Mouse (Mus musculus) heart, postnatal 14 days (tissue): ENCODE results near the gene Ypel2. TPM values are rescaled to one million over a fixed set of nuclear protein-coding genes. Genes with fewer than 3 reads are reported as not detected.
A peak's percentile ranks its signal among the peaks of the same experiment; 100 is the strongest.

Source experiments
- DNase-seq, 2 experiments: peaks; one replicate each; pipeline ENCODE4 v3.0.0; 2021 to 2022
- intact Hi-C: fragments of 180-260 bp; cut with DNase I; formaldehyde crosslinking; loops from one replicate; pipeline ENCODE4 v1.15.1; 2025
- total RNA-seq, 2 experiments: library from RNA; stranded (reverse); gene quantifications; 2 replicates each; pipeline ENCODE4 v1.2.3; 2021

Ypel2 gene
- total RNA-seq, 2 experiments from 2014 or later = 24.7 to 24.8 TPM

DNA sequence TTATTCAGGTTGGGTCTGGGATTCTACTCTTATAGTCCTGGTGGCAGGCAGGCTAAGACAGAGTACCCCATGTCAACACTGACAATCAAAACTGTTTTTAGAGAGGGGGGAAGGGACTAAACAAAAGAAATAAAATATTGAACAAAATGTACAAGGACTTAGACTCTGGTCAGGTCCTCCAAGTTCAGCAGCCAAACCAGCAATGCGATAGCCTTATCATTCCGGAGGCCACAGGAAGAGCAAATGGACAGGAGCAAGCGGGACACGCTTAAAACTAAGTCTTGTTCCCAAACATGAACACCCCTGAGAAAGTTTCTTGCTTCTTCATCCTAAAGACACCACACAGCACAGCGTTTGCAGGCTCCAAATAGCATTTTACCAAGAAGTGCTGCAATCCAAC lies 28.4 kb downstream of the Ypel2 start:
- intact Hi-C loops = no loop called here
- no peak for DNase-seq

DNA sequence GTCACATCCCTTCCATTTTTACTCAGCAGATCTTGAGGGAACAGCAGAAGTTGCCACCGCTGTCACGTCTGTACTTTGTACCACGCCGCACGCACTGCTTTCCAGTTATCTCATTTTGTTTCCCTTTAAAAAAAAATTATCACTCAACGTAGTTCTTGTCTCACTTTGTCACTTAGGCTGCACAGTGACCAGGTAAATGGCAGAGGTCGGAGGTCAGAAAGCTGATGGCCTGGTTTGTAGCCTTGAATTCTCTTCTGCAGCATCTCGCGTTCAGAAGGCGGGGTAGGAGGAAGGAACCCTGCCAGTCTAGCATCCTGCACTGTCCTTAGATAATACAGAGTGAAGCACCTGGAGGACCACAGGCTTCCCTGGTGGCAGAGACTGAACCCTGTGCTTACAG lies 29.8 kb downstream of the Ypel2 start:
- intact Hi-C loops = no loop called here
- DNase-seq = no peak

DNA sequence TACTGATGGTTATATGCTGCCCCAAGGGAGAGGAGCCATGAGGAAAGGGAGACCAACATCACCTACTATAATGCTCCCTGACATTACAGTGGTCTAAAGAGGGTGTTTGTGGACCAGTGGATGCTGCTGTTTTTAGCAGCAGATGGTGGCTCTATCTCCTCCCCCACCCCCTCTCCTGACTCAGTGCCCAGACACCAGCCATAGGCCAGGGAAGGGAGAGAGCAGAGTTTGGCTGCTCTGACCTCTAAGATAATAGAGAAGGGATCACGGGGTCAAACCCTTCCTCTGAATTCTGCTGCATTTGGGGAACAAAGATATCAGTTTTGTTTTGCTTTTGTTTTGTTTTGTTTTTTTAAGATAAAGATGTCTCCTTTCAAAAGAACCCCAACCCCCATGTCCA lies 30.5 kb downstream of the Ypel2 start:
- intact Hi-C loops = no loop called here

DNA sequence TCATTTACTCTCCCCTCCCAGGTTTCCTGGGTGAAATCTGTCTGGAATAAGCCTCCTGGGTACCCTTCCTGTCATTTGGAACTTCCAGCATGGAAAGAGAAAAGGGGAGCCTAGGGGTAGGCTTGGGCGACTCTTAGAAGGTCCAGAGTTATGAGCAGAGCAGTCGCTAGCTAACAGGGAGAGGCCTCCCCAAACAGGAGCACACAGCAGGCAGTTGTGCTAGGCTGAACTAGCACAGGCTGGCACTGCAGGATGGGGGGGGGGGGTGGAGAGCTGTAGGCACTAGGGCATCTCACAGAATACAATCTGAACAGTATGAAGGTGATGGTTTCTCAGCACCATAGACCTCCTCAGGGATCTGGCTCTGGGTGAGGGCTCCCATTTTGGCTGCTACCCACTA lies 31.1 kb downstream of the Ypel2 start:
- intact Hi-C loops = no loop called here

More for the DNA sequence above, 30.5 kb downstream of the Ypel2 start:
- DNase-seq = peak; percentile 51 to 60

DNA sequence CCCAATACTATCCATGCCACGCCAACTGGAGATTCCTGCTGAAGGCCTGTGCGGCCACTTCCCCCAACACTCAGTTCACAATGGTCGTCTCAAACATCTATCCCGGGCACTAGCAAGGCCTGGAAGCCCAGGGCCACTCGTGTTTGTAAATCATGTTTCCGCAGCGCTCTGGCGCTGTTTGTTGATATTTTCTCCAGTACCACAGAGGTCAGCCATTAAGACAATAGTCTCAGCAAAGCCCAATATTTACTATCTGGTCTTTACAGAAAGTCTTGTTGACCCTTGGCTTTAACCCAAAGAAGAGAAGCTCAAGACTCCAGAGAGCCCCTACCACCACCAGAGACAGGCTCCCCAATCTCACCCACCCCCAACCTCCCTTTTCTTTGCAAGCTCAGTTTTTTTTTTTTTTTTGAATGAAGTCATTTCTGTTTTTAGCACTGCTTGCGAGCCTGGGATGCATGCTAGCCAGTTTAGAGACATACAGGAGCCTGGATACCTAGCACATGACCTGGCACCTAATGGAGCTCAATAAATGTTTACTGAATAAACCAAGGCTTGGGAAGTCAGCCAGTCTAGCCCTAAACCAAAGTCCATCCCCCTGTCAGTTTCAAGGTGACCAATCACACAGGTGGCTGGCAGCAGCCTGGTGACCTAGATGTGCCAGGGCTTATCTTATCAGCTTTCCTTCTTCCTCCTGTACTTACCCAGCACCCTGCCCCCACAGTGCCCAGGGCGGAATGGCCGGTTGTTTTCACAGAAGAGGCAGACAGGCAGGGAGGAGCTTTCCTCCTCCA lies 31.8 kb downstream of the Ypel2 start:
- intact Hi-C loops = no loop called here
- peak; percentile 67 to 73 for DNase-seq

More for the DNA sequence above, 31.1 kb downstream of the Ypel2 start:
- DNase-seq = no peak

DNA sequence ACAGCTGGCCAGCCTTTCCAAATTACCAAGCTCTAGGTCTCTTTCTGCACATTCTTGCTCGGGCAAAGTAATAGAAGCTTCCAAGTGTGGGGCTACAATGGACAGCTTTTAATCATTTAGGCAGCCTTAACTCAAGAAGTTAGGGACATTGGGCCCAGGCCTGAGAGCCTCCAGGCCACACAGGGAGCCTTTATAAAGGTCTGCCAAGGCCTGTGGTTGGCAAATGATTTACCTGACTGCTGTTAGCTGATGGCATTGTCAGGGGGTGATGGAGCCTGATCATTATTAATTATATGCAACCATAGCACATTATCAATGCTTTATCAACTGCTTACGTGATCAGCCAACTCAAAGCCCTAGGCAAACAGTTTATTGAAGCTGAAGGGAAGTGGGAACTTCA lies 33.2 kb downstream of the Ypel2 start:
- intact Hi-C loops = no loop called here
- no peak for DNase-seq

DNA sequence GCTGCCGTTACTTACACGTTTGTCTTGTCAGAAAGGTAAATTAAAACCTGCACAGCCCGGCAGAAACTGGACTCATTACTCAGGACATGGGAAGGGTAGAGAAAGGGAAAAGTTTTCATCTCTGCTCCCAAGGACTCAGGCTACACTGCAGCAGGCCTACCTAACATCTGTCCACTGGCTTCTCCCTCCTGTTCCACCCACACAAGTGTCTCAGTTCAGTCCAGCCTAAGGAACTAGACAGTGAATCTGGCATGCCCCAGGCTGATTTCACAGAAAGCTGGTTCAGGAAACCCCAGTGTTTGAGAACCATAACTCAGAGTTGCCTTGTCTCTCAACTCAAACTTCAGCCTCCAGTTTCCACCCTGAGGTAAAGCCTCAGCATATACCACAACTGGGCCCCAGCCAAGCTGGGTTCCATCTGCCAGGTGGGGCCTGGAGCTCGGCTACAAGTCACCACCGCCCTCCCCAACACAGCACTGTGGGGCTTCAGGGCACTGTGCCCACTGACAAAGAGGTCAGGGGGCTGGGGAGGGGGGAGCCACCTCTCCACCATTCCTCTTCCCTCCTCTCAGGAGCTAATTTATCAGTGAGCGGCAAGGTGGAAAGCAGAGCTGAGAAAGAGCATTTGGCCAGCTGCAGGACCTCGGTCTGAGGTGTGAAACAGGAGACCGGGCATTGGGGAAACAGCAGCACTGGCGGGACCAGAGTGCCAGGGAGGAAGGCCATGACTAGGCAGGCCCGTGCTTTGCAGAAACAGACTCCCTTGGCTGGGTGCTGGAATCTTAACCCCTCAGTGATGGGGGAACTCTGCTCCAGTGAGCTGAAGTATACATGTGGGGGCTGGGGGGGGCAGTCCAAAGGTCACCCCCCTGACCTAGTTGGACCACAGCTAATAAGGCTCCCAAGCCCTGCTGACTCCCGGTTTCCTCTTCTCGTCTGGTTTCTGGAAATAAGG lies 34.5 kb downstream of the Ypel2 start:
- peak; percentile 25 to 39 for DNase-seq
- intact Hi-C loops = loop anchor here (2.0 kb wide), 2 partner anchors 34 to 42 kb away; partner anchors contain the start of gene Ypel2

DNA sequence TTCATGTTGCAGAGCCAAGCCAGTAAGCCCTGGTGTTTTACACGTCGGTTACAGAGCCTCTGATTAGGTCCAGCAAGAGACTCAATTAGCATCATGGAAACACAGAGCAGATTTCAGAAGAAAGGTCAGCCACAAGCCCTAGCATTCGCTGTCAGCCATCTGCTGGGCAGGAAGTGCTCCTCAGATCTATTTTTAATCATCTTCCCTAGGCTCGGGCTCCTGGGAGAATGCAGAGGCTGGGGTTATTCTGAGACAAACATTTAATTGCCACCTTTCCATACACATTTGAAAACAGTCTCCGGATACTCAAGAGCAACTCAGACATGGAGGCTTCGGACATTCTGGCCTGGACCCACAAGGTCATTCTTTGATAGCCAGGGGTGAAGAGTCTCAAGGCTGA lies 35.3 kb downstream of the Ypel2 start:
- intact Hi-C loops = loop anchor here (2.0 kb wide), 2 partner anchors 35 to 41 kb away; partner anchors contain the start of gene Ypel2
- DNase-seq = peak; percentile 37 to 40

DNA sequence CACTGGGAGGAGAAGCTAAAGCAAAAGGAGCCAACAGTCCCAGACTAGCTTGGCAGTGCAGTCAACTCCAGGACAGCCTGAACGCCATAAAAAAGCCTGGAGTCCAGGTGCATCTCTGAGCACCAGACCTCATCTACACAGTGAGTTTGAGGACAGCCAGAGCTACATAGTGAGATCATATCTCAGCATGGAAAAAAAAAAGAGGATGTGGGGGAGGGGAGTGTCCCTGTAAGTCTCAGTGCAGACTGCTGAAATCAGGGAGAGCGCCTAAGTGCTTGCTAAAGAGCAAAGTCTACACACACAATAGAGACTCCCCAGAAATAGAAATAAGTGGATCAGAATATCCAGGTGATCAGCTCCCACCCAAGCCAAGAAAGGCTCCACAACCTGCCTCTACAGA lies 37.1 kb downstream of the Ypel2 start:
- intact Hi-C loops = no loop called here

DNA sequence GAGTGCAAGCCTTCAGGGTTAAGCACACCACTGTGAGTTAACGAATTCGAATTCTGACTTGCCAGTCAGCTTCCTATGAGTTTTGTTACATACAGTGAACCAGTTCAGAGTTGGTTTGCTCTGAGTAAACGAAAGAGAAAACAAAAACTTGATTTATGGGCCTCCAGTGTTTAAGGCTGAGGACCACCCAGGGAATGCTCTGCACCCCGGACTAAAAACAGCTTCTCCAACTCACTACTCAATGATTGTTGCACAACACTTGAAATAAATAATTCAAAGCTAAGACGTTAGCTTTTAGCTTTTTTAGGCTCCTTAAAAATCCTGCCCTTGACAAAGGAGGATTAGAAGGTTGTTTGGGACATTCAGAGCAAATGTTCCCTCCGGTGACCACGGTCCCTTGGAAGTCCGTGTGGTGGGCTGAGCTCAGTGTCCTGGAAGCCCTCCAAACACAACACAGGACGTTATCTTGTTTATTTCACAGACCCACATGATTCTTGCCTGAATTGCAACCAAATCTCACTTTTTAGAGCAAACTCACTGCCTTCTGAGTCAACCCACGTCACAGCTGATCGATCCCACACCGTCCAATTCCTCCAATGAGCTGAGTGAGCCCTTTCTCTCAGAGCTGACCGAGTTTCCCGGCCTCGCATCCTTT lies 38.8 kb downstream of the Ypel2 start:
- DNase-seq = peak; percentile 45 to 55
- intact Hi-C loops = no loop called here

More for the DNA sequence above, 37.1 kb downstream of the Ypel2 start:
- no peak for DNase-seq

DNA sequence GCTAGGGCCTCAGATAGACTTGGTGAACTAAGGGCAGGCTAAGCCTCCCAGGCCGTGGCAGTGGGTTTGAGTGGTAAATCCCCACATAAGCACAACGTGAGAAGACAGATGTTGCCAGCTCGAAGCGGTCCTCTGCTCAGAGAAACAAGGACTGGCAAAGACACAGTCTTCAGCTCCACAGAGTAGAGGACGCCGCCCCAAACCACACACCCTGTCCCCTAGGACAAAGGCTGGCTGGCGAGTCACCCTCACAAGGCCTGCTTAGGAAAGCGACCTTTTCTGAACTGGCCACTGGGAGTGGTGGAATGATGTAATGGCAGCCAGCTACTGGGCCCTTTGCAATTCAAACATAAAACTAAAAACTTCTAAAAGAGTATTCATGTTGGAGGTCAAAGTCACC lies 40.4 kb downstream of the Ypel2 start:
- intact Hi-C loops = no loop called here
- peak; percentile 56 to 58 for DNase-seq

DNA sequence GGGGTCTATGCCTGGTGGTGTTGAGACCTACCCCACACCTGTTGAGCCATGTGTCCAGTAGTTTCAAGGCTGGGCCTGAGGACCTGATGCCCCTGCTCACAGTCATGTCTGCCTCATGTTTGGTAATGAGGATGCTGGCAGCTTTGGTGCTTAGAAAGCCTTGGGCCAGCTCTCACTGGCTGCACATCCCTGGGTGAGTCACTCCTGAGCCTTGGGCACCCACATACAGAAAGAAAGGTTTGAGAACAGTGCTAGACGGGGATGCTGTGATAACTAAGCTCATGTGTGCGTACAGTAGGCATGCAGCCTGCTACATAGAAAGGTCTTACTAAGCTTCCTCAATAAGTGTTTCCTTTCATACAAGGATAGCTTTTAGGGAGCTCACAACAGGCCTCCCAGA lies 40.8 kb downstream of the Ypel2 start:
- intact Hi-C loops = no loop called here
- DNase-seq = no peak

DNA sequence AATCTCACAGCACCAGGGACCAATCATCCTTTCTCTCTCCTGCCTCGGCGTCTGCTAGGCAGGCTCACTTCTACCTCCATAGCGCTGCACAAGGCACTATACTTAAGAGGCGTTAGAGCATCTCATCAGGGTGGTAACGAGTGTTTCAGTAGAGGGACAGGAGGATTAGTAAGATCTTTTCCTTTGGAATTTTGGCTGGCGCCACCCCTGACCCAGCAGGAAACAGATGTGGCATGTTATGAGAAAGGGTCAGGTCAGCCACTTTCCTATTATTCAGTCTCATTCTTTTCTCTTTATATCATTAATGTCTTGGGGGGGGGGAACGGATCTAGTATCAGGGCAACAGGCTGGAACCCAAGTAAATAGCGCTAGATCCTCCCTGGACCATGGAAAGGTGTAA lies 41.8 kb downstream of the Ypel2 start:
- no peak for DNase-seq
- intact Hi-C loops = no loop called here

DNA sequence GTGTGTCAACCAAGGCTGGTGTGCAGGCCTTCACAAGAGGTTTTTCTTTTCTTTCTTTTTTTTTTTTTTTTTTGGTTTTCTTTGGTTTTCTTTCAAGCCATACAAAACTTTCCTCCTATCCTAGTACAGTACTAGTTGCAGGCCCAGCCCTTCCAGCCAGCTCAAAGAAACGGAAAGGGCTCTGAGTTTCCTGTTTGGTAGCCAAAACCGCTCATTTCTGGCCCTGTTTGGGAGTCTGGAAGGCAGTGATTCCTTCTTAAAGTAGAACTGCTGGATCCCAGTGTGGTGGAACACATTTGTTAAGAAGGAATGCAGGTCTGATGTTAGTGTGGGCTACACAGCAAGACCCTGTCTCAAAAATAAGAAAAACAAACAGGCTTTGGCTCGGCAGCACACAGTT lies 43.0 kb downstream of the Ypel2 start:
- intact Hi-C loops = no loop called here

DNA sequence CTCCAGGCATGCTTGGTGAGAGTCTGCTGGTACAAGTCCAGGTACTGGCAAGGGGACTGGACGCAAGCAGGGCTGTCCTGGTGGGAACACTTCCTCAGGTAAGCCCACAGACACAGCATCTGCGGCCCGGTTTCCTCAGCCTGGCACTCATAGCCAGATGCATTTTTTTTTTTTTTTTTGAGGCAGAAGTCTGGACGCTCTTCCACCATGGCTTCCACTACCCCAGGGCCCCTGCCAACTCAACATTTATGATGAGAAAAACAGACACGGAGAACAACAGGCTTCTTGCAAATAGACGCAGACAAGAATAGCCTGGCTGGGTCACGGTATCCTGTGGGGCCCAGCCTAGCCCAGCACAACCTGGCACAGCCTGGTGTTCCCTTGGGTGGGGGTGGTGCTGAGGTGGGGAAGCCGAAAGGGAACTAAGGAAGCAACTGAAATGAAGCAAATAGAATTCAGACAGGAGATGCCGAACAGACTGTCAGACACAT lies 43.5 kb downstream of the Ypel2 start:
- intact Hi-C loops = no loop called here
- peak; percentile 59 to 67 for DNase-seq

More for the DNA sequence above, 43.0 kb downstream of the Ypel2 start:
- peak; percentile 32 to 60 for DNase-seq

DNA sequence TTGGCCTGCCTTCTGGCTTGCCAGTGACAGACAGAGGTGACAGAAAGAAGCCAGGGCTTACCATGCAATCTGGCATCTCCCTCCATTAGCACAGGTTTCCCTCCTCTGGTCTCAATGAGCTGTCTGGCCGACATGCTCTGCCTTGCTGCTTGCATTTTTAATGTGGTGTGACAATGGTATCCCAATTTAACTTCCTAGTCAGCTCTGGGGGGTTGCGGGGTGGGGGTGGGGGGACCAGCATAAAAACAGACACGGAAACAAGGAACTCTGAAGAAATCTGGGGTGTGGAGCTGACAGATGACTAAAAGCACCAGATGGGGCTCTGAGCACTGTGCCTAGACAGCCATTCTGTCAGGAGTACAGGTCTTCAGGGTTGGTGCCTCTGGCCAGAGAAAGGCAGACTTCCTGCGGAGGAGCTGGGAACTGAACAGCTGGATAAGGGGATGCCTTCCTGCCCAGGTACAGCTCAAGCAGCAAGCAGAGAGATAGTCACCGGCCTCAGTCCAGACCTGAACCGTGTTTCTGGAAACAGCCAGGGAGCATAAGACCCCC lies 46.8 kb downstream of the Ypel2 start:
- intact Hi-C loops = no loop called here

DNA sequence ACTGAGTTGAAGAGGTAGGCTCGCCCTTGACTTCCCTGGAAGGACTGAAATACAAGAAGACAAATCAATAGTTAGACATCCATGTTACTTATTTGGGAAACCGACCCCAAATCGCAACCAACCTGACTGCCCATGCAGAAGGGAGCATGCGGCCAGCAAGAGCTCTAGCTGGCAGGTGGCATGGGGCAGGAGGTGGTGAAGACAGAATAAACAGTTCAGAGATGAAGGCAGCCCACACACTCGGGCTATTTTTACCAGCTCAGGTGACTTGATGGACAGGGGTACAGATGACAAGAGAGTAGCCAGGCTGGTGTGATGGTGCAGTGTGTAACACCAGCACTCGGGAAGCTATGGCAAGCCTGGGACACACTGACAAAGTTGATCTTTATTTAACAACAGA lies 47.6 kb downstream of the Ypel2 start:
- DNase-seq = no peak
- intact Hi-C loops = no loop called here

More for the DNA sequence above, 46.8 kb downstream of the Ypel2 start:
- DNase-seq = no peak

DNA sequence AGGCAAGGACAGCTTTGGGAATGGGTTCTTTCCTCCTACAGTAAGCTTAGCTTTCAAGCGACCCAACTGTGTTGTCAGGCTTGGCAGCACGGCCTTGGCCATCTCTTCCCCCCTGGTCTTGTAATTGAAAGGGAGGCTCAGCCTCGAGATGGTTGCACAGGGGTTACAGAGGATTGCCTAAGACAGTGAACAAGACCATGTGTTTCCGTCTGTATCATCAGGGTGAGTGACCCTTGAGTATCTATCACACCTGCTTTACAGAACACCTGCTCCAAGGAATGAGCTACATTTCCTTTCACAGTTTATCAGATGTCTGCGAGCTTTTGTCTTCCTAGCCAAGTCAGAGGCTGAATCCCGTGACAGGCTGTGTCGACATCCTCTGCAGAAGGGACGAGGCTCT lies 48.4 kb downstream of the Ypel2 start:
- intact Hi-C loops = no loop called here
- no peak for DNase-seq

DNA sequence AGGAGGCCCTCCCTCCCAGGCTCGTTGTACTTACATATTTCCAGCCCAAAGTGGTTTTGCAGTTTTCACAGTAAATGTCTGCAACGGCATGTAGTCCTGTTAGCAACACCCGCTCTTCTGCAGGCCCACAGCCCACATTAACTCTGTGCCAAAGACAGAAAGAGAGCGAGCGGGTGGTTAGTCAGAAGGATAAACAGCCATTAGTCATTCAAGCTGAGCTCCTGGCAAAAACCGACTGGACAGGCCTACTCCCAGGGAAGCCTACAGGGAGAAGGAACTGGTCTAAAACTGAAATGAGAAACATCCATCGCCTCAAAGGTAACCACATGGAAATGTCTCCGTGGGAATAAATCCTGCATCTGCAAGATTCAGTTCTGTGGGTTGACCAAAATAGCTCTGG lies 49.0 kb downstream of the Ypel2 start:
- no peak for DNase-seq
- intact Hi-C loops = no loop called here

DNA sequence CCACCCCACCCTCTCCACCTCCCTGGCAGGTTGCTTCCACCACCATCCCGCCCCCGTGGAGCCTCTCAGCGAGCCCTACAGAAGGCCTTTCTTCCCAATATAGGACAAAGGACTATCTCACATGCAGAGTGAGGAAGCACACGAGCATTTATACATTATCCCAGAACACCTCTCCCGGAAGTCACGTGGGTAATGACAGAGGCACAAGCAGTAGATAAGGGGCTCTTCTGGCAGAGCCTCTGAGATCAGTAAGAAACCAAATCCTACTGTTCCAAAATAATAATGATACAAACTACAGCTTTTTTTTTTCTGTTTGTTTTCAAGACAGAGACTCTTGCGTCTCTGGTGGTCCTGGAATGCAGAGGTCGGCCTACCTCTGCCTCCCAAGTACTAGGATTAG lies 51.6 kb downstream of the Ypel2 start:
- no peak for DNase-seq
- intact Hi-C loops = no loop called here
